8 mouse cellular contexts compared by ENCODE assay signal in genomic region chr10:105571831-105572230, GRCm38 (mm10). TPM values are rescaled to one million over a fixed set of nuclear protein-coding genes. Genes with fewer than 3 reads are reported as not detected.
DNase-seq lines count a peak whose midpoint lies in the region; ATAC-seq and TF ChIP-seq lines count a peak whose summit lies in the region.
"Had no signal": no experiment of that assay in that cellular context is flagged by ENCODE, and none has a peak within 500 bp of the region (broad histone marks: within the 10 kb centered on the region; RNA-seq: fewer than 3 reads in every experiment).

No protein-coding gene starts in this region.

- H3K4me2 ChIP-seq in kidney, postnatal 0 days (ENCODE audit: low read length), result peak overlapping the region; percentile 81
- peak overlapping the region; percentile 82 for H3K4me2 ChIP-seq in embryonic facial prominence, embryonic 15.5 days (replicated peaks)
- H3K4me2 ChIP-seq in intestine, embryonic 14.5 days (ENCODE audit: low read length), result peak overlapping the region; percentile 95
- H3K4me2 ChIP-seq in neural tube, embryonic 13.5 days, result peak overlapping the region; percentile 75

- H3K4me3 ChIP-seq in kidney, postnatal 0 days (replicated peaks; ENCODE audit: low read depth, low read length), result peak overlapping the region; percentile 63
- peak overlapping the region; percentile 82 for H3K4me3 ChIP-seq in embryonic facial prominence, embryonic 15.5 days (replicated peaks)
- peak overlapping the region; percentile 78 for H3K4me3 ChIP-seq in intestine, embryonic 14.5 days (ENCODE audit: low read depth, low read length)
- peak overlapping the region; percentile 77 for H3K4me3 ChIP-seq in neural tube, embryonic 13.5 days

- TF ChIP-seq CTCF in kidney, postnatal 0 days (IDR thresholded peaks at IDR 0.05; ENCODE audit: low read depth), result no peak

- no peak overlapping the region for H3K9ac ChIP-seq in kidney, postnatal 0 days (ENCODE audit: low read depth, low read length)
- H3K9ac ChIP-seq in embryonic facial prominence, embryonic 15.5 days, result peak overlapping the region; percentile 39; the same call in 1 of the 2 replicates
- peak overlapping the region; percentile 65; the same call in 1 of the 2 replicates for H3K9ac ChIP-seq in intestine, embryonic 14.5 days (ENCODE audit: low read length)
- peak overlapping the region; percentile 65 for H3K9ac ChIP-seq in neural tube, embryonic 13.5 days

- H3K27ac ChIP-seq in kidney, postnatal 0 days, result no peak overlapping the region
- H3K27ac ChIP-seq in embryonic facial prominence, embryonic 15.5 days (replicated peaks), result no peak overlapping the region
- no peak overlapping the region for H3K27ac ChIP-seq in intestine, embryonic 14.5 days (ENCODE audit: low read depth)
- H3K27ac ChIP-seq in neural tube, embryonic 13.5 days (replicated peaks), result no peak overlapping the region

- WGBS in kidney, postnatal 0 days, result 40% methylated on average over 4 of the region's 4 CpGs
- WGBS in embryonic facial prominence, embryonic 15.5 days, result 59% methylated on average over 4 of the region's 4 CpGs
- WGBS in intestine, embryonic 14.5 days, result 51% methylated on average over 4 of the region's 4 CpGs
- whole genome bisulfite sequencing in neural tube, embryonic 13.5 days, result 63% methylated on average over 4 of the region's 4 CpGs

- H3K4me1 ChIP-seq in kidney, postnatal 0 days (replicated peaks; ENCODE audit: insufficient read depth, low read length), result no peaks in the 10 kb centered on the region
- peaks cover 24% of the 10 kb centered on the region for H3K4me1 ChIP-seq in embryonic facial prominence, embryonic 15.5 days
- peaks cover 2% of the 10 kb centered on the region; the same call in 1 of the 2 replicates for H3K4me1 ChIP-seq in intestine, embryonic 14.5 days (replicated peaks; ENCODE audit: control insufficient read depth, insufficient read depth, low read length)
- H3K4me1 ChIP-seq in neural tube, embryonic 13.5 days (replicated peaks), result peaks cover 39% of the 10 kb centered on the region

- ATAC-seq in kidney, postnatal 0 days (replicated peaks; ENCODE audit: low FRiP score, low read depth), result no peak
- ATAC-seq in embryonic facial prominence, embryonic 15.5 days (ENCODE audit: insufficient number of reproducible peaks, low FRiP score, low TSS enrichment, low read depth), result no peak
- ATAC-seq in intestine, embryonic 14.5 days (replicated peaks; ENCODE audit: low FRiP score, low TSS enrichment, low read depth), result no peak
- ATAC-seq in neural tube, embryonic 13.5 days (ENCODE audit: low read depth), result no peak
- no peak for ATAC-seq in activated CD4-positive, CD25-positive, alpha-beta regulatory T cell, adult 4 months

- no peak for DNase-seq in kidney, postnatal 0 days (ENCODE audit: low spot score)
- DNase-seq in kidney, postnatal 25 days, result no peak
- no peak for DNase-seq in intestine, embryonic 14.5 days (ENCODE audit: low spot score)
- no peak for DNase-seq in urinary bladder, postnatal 10 days (ENCODE audit: low spot score)
- DNase-seq: kidney, postnatal 14 days had no signal

- H3K36me3 ChIP-seq in kidney, postnatal 0 days (ENCODE audit: insufficient read depth, low read length), result no peaks in the 10 kb centered on the region
- H3K36me3 ChIP-seq in embryonic facial prominence, embryonic 15.5 days, result no peaks in the 10 kb centered on the region
- no peaks in the 10 kb centered on the region; the same call in 1 of the 2 replicates for H3K36me3 ChIP-seq in intestine, embryonic 14.5 days (ENCODE audit: control insufficient read depth, insufficient read depth, low read length)
- H3K36me3 ChIP-seq in neural tube, embryonic 13.5 days, result no peaks in the 10 kb centered on the region

- no peaks in the 10 kb centered on the region for H3K27me3 ChIP-seq in kidney, postnatal 0 days (ENCODE audit: insufficient read depth, low read length)
- no peaks in the 10 kb centered on the region for H3K27me3 ChIP-seq in embryonic facial prominence, embryonic 15.5 days
- H3K27me3 ChIP-seq in intestine, embryonic 14.5 days (replicated peaks; ENCODE audit: control insufficient read depth, insufficient read depth, low read length), result no peaks in the 10 kb centered on the region
- H3K27me3 ChIP-seq in neural tube, embryonic 13.5 days, result 0 out of 2 replicates have a peak, but pooled peaks cover 8% of the 10 kb centered on the region

- H3K9me3 ChIP-seq in kidney, postnatal 0 days (replicated peaks; ENCODE audit: low read length), result no peaks in the 10 kb centered on the region
- H3K9me3 ChIP-seq in embryonic facial prominence, embryonic 15.5 days (replicated peaks), result no peaks in the 10 kb centered on the region
- no peaks in the 10 kb centered on the region for H3K9me3 ChIP-seq in intestine, embryonic 14.5 days (ENCODE audit: control insufficient read depth, low read length)
- no peaks in the 10 kb centered on the region for H3K9me3 ChIP-seq in neural tube, embryonic 13.5 days

RNA-seq across cellular contexts. Expression of gene Tmtc2, which starts 2.4 kb away (rescaled TPM):
- 4.5 and 5.2 TPM in 2 replicates for polyA plus RNA-seq in kidney, postnatal 0 days (2015; fragmentation: Nextera tagmentation; extraction: Ambion mirVana)
- 15.2 and 15.5 TPM in 2 replicates for polyA plus RNA-seq in embryonic facial prominence, embryonic 15.5 days (2015; fragmentation: Nextera tagmentation; extraction: Ambion mirVana)
- 10.9 and 12.6 TPM in 2 replicates for polyA plus RNA-seq in intestine, embryonic 14.5 days (2014; fragmentation: Nextera tagmentation; extraction: Ambion mirVana)
- 9.0 and 10.0 TPM in 2 replicates for polyA plus RNA-seq in neural tube, embryonic 13.5 days (2015; fragmentation: Nextera tagmentation; extraction: Ambion mirVana)
- not detected for polyA plus RNA-seq in activated CD4-positive, CD25-positive, alpha-beta regulatory T cell, adult 4 months (2017; shearing (Covaris generic))
